Mouse (Mus musculus) heart, postnatal 14 days (tissue): ENCODE measurements around the gene Mthfd2. TPM values are rescaled to one million over a fixed set of nuclear protein-coding genes. Genes with fewer than 3 reads are reported as not detected.

Experiments used
- DNase-seq, 2 experiments: peaks; one replicate each; pipeline ENCODE4 v3.0.0; 2021 to 2022
- intact Hi-C: fragments of 180-260 bp; cut with DNase I; formaldehyde crosslinking; loops from one replicate; pipeline ENCODE4 v1.15.1; 2025
- long read RNA-seq, 2 experiments: library from polyadenylated mRNA; stranded (forward); transcript quantifications; one replicate each; pipeline ENCODE4 v2.0.0; 2021
- total RNA-seq, 2 experiments: library from RNA; stranded (reverse); gene quantifications; 2 replicates each; pipeline ENCODE4 v1.2.3; 2021

Mthfd2 gene
- total RNA-seq: 1 to 10 TPM; 4.4 to 5.9 TPM
- long read RNA-seq, experiment 1, transcript Mthfd2-201 (8 exons, 2,085 nt): major isoform, 6 of 7 reads
- long read RNA-seq, experiment 1, partial matches to known transcripts: 0 of 7 reads
- long read RNA-seq, experiment 1, other reads (novel, unspliced or antisense): 1 of 7 reads
- long read RNA-seq, experiment 2, transcript Mthfd2-201 (8 exons, 2,085 nt): major isoform, 6 of 7 reads
- long read RNA-seq, experiment 2, partial matches to known transcripts: 0 of 7 reads
- long read RNA-seq, experiment 2, other reads (novel, unspliced or antisense): 1 of 7 reads

- intact Hi-C loops: loop anchor here (10.0 kb wide), 1 partner anchor 449 kb away; the partner anchor contains the start of gene Tex261
- peak; percentile 93 to 94 for DNase-seq
These were observed at the start of gene Mthfd2, which contains the start of gene Mob1a for GRCm38 (mm10) chr6:83325525-83326393. TSS of gene Mthfd2 (minus strand) at chr6:83325908. TSS of gene Mob1a (plus strand) at chr6:83326016.

- DNase-seq: no peak
- intact Hi-C loops: no loop called here
These were observed 48.1 kb upstream of the Mthfd2 start for GRCm38 (mm10) chr6:83373704-83374300.

- no peak for DNase-seq
- intact Hi-C loops: no loop called here
These were observed 45.6 kb upstream of the Mthfd2 start for GRCm38 (mm10) chr6:83371350-83371749.

DNA sequence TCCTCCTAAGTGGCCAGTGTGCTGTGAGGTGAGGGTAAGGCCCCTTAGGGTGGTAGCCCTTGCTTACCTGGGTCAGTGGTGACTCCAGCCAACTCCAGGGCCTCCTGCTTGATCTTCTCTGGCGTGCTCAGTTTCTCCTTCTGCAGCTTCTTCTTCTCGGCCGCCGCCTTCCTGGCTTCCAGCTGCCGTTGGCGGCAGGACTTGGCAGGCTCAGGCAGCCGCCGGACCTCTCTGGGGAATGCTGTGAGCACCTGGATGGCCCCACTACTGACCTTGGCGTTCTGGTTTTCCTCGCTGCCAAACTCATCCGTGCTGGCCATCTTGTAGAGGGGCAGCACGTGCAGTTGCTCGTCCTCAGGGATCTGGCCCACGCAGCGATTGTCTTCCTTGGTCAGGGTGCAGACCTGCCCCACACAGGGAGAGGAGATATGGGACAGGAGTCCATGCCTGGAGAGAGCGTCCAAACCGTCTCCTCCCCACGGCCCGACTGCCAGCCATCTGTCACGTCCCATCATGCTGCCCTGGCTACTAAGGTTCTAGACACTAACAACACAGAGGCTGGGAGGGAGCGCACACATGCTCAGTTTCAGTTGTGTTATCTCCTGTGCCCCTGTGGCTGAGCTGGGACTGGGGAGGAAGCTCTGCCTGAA lies 44.7 kb upstream of the Mthfd2 start:
- DNase-seq: no peak
- intact Hi-C loops: no loop called here

DNA sequence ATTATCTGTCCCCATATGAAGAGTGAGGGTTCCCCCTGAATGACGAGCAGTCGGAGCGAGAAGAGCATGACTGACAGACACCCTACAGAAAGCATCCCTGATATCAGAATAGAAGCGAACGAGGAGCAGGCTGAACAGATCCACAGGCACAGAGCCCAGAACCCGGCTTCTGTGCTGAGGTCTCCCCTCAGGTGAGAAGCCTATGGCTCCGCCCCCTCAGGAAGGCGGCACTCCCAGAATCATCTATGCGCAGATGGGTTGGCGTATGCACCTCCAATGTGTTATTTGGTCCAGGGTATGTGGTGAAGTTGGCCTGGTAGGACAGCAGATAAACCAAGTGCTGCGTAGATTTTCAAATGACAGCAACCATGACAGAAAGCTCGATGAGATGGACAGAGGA lies 37.4 kb upstream of the Mthfd2 start:
- intact Hi-C loops: no loop called here
- DNase-seq: no peak

GRCm38 (mm10) chr6:83361523-83362248 lies 36.0 kb upstream of the Mthfd2 start:
- no peak for DNase-seq
- intact Hi-C loops: no loop called here

DNA sequence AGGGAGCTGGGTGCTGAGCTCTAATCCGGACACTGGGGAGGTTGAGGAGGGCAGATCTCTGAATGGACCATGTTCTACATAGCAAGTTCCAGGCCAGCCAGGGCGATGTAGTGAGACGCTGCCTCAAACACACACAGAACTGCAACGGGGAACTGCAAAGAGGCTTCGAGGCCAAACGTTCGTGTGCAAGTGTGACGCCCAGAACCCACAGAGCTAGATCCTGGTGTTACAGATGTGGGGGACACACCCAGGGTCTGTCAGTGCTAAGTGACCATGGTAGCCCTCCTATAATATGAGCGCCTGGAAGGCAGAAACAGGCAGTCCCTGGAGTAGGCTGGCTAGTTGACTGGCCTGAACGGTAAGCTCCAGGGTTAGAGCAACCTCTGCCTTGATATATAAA lies 31.7 kb upstream of the Mthfd2 start:
- intact Hi-C loops: loop anchor here (5.0 to 10.0 kb wide), 4 partner anchors 143 to 315 kb away; partner anchors contain the start of gene Slc4a5
- DNase-seq: no peak

DNA sequence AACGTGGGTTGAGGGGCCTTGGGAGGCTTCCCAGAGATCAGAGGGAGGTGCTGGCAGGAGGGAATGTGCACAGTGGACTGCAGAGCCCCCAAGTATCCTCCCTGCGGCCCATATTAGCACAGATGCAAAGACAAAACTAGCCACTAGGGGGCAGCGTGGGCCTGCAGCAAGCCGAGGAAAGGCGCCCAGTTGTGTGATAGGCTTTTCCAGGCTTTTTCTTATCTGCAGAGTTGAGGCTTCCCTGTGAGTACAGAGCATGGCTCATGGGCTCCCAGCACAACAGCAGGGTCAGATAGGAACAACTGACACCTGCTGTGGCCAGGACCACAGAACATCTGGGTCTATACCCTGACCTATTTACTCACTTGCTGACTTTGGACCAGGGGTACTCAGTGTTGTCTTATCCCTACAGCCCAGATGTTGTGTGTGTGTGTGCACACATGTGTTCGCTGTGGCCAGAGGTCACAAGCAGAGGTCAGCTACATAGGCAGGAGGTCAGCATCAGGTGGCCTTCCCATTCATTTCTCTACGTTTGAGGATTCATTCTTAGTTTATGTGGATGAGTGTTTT lies 30.9 kb upstream of the Mthfd2 start:
- peak; percentile 87 to 93 for DNase-seq
- intact Hi-C loops: loop anchor here (1.0 to 10.0 kb wide), 5 partner anchors 142 to 316 kb away; partner anchors contain the start of gene Slc4a5

- DNase-seq: no peak
- intact Hi-C loops: loop anchor here (5.0 to 10.0 kb wide), 4 partner anchors 140 to 317 kb away; partner anchors contain the start of gene Slc4a5
These were observed 29.4 kb upstream of the Mthfd2 start for GRCm38 (mm10) chr6:83354856-83355781.

- intact Hi-C loops: loop anchor here (10.0 kb wide), 1 partner anchor 138 kb away; the partner anchor contains the start of gene Slc4a5
- no peak for DNase-seq
These were observed 27.1 kb upstream of the Mthfd2 start for GRCm38 (mm10) chr6:83352666-83353410.

GRCm38 (mm10) chr6:83351490-83352160 lies 25.9 kb upstream of the Mthfd2 start:
- DNase-seq: no peak
- intact Hi-C loops: loop anchor here (10.0 kb wide), 1 partner anchor 137 kb away; the partner anchor contains the start of gene Slc4a5

DNA sequence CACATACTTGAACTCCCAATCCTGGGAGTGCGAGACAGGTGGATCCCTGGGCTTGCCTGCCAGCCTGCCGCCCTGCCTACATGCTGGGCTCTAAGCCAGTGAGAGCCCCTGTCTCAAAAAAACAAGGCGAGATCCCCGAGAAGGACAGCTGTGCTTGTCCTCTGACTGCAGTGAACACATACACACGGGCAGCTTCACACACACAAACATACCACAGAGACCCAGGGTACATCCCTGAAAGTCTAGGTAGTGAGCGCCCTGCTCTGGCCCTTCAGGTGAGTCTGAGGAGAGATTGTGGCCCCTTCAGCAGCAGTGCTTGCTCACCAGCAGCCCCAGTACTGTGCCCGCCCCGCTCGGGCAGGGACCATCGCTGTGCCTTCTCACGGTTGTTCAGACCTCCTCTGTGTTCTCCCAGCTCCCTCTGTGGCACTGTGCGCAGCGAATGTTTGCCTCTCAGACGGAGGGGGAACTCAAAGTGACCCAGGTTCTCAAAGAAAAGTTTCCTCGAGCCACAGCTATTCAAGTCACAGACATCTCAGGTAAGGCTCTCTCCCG lies 25.2 kb upstream of the Mthfd2 start:
- intact Hi-C loops: loop anchor here (10.0 kb wide), 1 partner anchor 136 kb away; the partner anchor contains the start of gene Slc4a5
- no peak for DNase-seq

GRCm38 (mm10) chr6:83350172-83350571 lies 24.5 kb upstream of the Mthfd2 start:
- intact Hi-C loops: loop anchor here (10.0 kb wide), 1 partner anchor 135 kb away; the partner anchor contains the start of gene Slc4a5
- no peak for DNase-seq

GRCm38 (mm10) chr6:83349274-83349958 lies 23.7 kb upstream of the Mthfd2 start:
- intact Hi-C loops: no loop called here

GRCm38 (mm10) chr6:83348873-83349272 lies 23.2 kb upstream of the Mthfd2 start, which contains the start of gene Bola3:
TSS of gene Bola3 (plus strand) at chr6:83349147.
- no peak for DNase-seq
- intact Hi-C loops: no loop called here

More at GRCm38 (mm10) chr6:83349274-83349958, 23.7 kb upstream of the Mthfd2 start:
- DNase-seq: peak; percentile 92 to 95

- intact Hi-C loops: no loop called here
- DNase-seq: no peak
These were observed 22.2 kb upstream of the Mthfd2 start for GRCm38 (mm10) chr6:83347916-83348315.
